Mouse (Mus musculus): ENCODE measurements around the gene Mrpl22. TPM values are rescaled to one million over a fixed set of nuclear protein-coding genes. Genes with fewer than 3 reads are reported as not detected.
A peak's percentile ranks its signal among the peaks of the same experiment; 100 is the strongest.
"Not testable (repeated sequence)": the region's sequence is repeated elsewhere in the genome, so short reads cannot be mapped to it uniquely, and the experiment has no call there.

Mrpl22 gene
- total RNA-seq, 2 experiments from 2014 or later, result 37.6 to 37.9 TPM

- DNase-seq, result not testable (repeated sequence)
- intact Hi-C loops (cut with DNase I), result loop anchor here (5.0 kb wide), 1 partner anchor 48 kb away; no protein-coding TSS in a partner anchor
Measured at GRCm38 (mm10) chr11:58224872-58225271, 53.4 kb downstream of the Mrpl22 start.

DNA sequence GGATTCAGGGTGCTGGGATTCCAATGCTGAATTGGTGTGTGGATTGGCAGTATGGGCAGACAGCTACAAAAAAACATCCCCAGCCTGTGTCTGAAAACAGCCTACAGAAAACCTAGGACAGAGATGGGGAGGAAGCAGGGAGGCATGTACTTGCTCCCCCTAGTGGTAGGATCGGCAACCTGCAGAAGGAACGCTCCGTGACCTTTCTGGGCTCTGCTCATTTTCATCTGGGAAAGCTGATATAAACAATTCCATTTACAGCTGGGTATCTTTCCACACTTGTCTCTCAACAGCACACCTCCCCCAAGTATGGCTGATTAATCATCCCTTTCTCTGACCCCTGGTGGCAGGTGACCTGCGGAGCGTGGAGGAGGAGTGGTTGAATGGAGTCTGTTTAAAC lies 54.2 kb downstream of the Mrpl22 start:
- intact Hi-C loops (cut with DNase I), result no loop called here
- peak; percentile 55 for DNase-seq

- DNase-seq, result no peak
- intact Hi-C loops (cut with DNase I), result no loop called here
Measured at GRCm38 (mm10) chr11:58226425-58226824, 55.0 kb downstream of the Mrpl22 start.

GRCm38 (mm10) chr11:58228021-58228420 lies 56.6 kb downstream of the Mrpl22 start:
- DNase-seq; intact Hi-C loops (cut with DNase I): not testable (repeated sequence)

Other genes starting within 250 kb of the Mrpl22 start
- gene Larp1, start 162.6 kb upstream of the Mrpl22 start, total RNA-seq (2021), result 10 to 100 TPM; 97.9 to 100.0 TPM
- gene Gm12248, start 78.5 kb upstream of the Mrpl22 start, total RNA-seq (2021), result not detected
- 10 to 100 TPM; 58.3 to 62.8 TPM for gene Cnot8, start 67.5 kb upstream of the Mrpl22 start, total RNA-seq (2021)
- 10 to 100 TPM; 21.3 to 22.0 TPM for gene Gemin5, start 3.1 kb upstream of the Mrpl22 start, total RNA-seq (2021)
- under 1 TPM; 0.66 to 0.79 TPM for gene Igtp, start 27.9 kb downstream of the Mrpl22 start, total RNA-seq (2021)
- gene Irgm2, start 28.0 kb downstream of the Mrpl22 start, total RNA-seq (2021), result 1 to 10 TPM in 1 of 2 experiments, under 1 TPM in 1; 0.79 to 1.2 TPM
- not detected for gene 4930438A08Rik, start 103.1 kb downstream of the Mrpl22 start, total RNA-seq (2021)
- 10 to 100 TPM; 30.4 to 32.2 TPM for gene Zfp692, start 135.4 kb downstream of the Mrpl22 start, total RNA-seq (2021)
- gene Zfp672, start 158.7 kb downstream of the Mrpl22 start, total RNA-seq (2021), result 10 to 100 TPM; 43.5 TPM
- 10 to 100 TPM; 44.2 to 48.8 TPM for gene Sh3bp5l, start 159.1 kb downstream of the Mrpl22 start, total RNA-seq (2021)
- gene Lypd8, start 207.4 kb downstream of the Mrpl22 start, total RNA-seq (2021), result not detected
- gene 1810065E05Rik, start 249.4 kb downstream of the Mrpl22 start, total RNA-seq (2021), result not detected